Mouse (Mus musculus) left cerebral cortex, adult 2 months (tissue): ENCODE measurements around the gene Itgb4. TPM values are rescaled to one million over a fixed set of nuclear protein-coding genes. Genes with fewer than 3 reads are reported as not detected.

Experiments
- DNase-seq, 2 experiments: peaks; one replicate each; pipeline ENCODE4 v3.0.0; 2021 to 2022; ENCODE audit warnings: low spot score in 2 of 2, mixed read lengths in 1 of 2; ENCODE audit errors: extremely low spot score in 1 of 2
- H3K27ac ChIP-seq: fragments of 200-600 bp; 2 replicates; pipeline ENCODE4 v1.8.1; 2022
- H3K4me3 ChIP-seq: fragments of 200-600 bp; 2 replicates; pipeline ENCODE4 v1.8.1; 2022
- CTCF ChIP-seq: fragments of 200-600 bp; IDR thresholded peaks from 2 replicates; pipeline ENCODE4 v1.8.1; 2022; ENCODE audit warnings: antibody characterized with exemption, mild to moderate bottlenecking, moderate library complexity
- intact Hi-C: fragments of 180-260 bp; cut with DNase I; formaldehyde crosslinking; loops from one replicate; pipeline ENCODE4 v1.15.1; 2025
- total RNA-seq, 2 experiments: library from RNA; stranded (reverse); gene quantifications; 2 replicates each; pipeline ENCODE4 v1.2.3; 2021

Itgb4 gene
- total RNA-seq, 2 experiments from 2014 or later, result 5.1 to 5.7 TPM

DNA sequence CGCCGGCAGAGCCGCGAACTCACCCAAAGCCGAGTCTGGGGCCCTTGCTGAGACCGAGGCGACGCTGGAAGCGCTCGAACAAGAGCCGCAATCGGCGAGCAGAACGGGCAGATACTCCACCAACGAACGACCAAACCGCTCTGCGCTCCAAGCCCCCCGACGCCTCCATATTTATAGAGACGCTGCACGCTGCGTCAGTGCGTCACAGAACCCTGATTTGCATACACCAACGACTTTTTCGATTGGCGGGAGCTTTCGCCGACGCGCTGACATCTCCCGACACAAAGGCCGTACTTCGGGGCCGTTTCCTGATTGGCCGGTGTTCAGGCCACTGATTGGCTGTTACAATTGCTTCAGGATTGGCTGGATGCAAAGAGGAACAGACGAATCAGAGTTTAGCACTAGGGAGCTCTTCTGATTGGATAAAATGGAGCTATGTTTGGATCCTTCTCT, 49.9 kb downstream of the Itgb4 start:
- intact Hi-C loops, result loop anchor here (1.0 to 5.0 kb wide), 2 partner anchors 62 to 108 kb away; partner anchors contain the start of genes Trim65 and Wbp2
- TF ChIP-seq CTCF, result no peak
- Histone ChIP-seq H3K4me3 (peak overlapping the region; percentile 90), H3K27ac (peak overlapping the region; percentile 100)
- DNase-seq, result peak; percentile 92 to 96

DNA sequence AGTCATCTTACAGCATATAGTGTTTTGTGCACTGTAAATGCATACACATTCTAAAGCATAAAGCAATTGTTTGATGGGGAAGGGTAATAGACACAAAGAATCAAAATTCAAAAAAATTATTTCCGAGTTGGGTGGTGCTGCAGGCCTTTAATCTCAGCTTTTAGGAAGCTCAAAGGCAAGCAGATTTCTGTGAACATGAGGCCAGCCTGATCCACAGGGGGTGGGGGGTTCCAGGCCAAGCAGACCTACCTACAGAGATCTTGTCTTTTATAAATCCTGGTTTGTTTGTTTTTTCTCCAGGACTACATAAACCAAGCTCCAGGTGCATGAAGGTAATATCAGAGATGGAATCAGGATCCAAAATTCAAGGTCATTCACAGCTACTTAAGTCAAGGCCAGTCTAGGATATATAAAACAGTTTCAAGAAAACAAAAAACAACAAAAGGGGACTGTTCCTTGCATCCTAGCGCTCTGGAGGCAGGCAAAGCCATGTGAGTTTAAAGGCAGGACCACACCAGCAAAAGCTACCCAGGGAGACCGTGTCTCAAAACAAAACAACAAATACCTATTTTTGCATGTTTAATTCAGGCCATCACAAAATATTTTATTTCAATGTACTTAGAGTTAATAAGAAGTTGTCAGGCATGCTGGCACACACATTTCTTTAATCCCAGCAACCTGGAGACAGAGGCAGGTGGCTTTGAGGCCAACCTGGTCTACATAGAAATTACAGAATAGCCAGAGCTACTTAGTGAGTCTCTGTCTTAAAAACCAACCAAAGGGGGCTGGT, 50.7 kb downstream of the Itgb4 start:
- peak overlapping the region; percentile 63 for H3K27ac ChIP-seq
- no peak for DNase-seq
- no peak overlapping the region for H3K4me3 ChIP-seq
- no peak for TF ChIP-seq CTCF
- intact Hi-C loops, result no loop called here

DNA sequence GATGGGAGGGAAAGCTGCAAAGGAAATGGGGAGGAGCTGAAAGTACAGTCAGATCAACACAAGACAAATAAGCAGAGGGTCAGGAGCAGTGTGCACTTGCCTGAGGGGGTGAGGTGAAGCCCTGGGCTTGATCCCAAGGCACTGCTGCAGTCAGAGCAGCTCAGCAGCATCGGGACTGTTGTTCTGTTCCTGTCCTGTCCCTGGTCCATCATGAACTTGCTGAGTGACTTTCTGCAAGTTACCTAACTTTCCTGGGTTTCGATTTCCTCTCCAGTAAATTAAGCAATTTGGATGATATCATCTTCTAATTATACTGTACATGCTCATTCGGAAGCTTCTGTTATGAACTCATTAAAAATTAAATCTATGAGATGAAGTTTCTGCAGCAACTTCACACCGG, 53.2 kb downstream of the Itgb4 start, which contains the start of gene H3f3b:
Gene H3f3b (minus strand): TSS at position 207 of the 400 bp plus-strand sequence.
- no peak for DNase-seq
- no peak within 1 kb of the TSS for H3K4me3 ChIP-seq
- no peak within 1 kb of the TSS for H3K27ac ChIP-seq
- no peak for TF ChIP-seq CTCF
- intact Hi-C loops, result no loop called here

DNA sequence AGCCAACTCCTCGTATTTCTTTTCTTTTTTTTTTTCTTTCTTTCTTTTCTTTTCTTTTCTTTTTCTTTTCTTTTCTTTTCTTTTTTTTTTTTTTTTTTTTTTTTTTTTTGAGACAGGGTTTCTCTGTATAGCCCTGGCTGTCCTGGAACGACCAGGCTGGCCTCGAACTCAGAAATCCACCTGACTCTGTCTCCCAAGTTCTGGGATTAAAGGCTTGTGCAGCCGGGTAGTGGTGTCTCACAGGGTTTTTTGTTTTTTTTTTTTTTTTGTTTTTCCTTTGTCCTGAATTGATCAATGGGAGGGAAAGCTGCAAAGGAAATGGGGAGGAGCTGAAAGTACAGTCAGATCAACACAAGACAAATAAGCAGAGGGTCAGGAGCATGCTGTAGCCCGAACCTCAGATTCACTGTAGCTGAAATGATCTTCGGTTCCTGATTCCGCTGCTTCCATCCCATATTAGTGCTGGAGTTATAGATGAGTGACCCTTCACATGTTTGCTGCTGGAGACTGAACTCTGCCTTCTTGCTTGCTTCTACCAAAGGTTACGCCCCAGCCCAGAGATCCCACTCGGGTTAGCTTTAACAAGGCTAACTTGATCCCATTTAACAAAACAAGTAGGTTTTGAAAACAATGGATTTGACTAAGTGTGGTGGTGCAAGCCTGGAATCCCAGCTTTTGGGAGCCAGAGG, 53.8 kb downstream of the Itgb4 start:
- no peak overlapping the region for H3K4me3 ChIP-seq
- DNase-seq, result no peak
- H3K27ac ChIP-seq, result no peak overlapping the region
- intact Hi-C loops, result no loop called here
- TF ChIP-seq CTCF, result no peak

DNA sequence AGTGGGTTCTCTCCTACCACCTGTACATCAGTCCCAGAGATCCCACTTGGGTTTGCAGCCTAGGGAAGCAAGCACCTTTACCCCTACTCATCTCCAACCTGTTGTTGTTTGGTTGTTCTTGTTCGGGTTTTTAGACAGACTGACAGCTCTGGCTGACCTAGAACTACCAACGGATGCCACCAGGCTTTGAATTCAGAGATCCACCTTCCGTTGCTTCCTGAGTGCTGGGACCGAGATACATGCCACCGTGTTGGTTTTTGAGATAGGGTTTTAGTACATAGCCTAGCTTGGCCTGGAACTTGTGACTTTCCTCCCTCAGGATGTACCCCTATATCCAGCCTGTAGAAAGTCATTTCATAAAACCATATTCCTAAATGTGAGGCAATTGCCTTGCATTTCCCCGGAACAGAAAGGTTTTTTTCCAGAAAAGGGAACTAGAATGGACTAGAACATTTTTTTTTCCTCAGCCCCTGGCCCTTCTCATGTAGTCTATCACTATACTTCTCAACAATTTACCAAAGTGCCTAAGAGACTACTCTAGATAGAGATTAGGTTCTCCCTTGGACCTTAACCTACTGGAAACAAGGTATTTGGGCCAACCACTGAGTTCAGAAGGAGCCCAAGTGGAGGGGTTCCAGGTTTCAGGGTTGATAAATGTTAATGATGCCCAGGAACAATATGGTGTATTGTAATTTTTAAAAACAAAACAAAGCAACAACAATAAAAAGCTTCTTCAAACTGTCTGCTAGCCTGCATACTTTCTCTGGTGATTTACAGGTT, 54.8 kb downstream of the Itgb4 start:
- H3K4me3 ChIP-seq, result peak overlapping the region; percentile 72
- intact Hi-C loops, result no loop called here
- peak overlapping the region; percentile 100 for H3K27ac ChIP-seq
- no peak for DNase-seq
- TF ChIP-seq CTCF, result no peak

DNA sequence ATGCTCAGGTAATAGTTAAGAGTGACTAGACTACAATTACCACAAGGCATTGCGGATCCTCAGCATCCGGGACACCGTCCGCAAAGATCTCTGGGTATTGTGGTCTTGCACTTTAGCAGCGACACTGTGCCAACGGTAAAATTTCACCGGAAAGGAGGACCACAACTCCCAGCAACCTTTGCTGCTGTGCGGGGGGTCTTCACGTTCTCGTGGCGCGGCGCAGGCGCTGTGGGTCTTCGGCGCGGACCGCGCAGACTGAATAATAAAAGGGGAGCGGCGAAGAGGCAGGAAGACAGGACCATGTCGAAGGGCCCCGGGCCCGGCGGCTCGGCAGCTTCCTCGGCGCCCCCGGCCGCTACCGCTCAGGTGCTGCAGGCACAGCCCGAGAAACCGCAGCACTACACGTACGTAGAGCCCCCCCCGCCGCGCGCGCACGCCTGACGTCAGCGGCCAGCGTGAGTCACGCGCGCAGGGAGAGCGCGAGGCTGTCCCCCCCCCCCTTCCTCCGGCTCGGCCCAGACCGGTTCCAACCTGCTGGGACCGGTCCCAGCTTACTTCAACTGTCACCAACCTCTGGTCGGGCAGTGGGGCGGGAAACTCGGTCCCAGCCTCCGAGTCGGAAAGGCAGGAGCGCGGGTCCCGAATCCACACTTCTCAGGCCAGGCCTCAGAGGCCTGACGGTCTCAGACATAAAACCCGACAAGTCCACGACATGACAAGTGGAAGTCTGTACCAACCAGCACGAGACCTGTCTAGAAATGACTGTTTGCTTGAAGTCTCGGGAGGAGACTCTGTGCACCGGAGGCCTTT, 55.8 kb downstream of the Itgb4 start, which contains the start of gene Unk:
Gene Unk (plus strand): TSS at position 235 of the 810 bp plus-strand sequence.
- TF ChIP-seq CTCF, result no peak
- intact Hi-C loops, result loop anchor here (2.0 kb wide), 2 partner anchors 29 to 57 kb away; partner anchors contain the start of gene Wbp2
- Histone ChIP-seq H3K27ac (peak within 1 kb of the TSS; percentile 100), H3K4me3 (peak within 1 kb of the TSS; percentile 72)
- DNase-seq, result peak; percentile 96

DNA sequence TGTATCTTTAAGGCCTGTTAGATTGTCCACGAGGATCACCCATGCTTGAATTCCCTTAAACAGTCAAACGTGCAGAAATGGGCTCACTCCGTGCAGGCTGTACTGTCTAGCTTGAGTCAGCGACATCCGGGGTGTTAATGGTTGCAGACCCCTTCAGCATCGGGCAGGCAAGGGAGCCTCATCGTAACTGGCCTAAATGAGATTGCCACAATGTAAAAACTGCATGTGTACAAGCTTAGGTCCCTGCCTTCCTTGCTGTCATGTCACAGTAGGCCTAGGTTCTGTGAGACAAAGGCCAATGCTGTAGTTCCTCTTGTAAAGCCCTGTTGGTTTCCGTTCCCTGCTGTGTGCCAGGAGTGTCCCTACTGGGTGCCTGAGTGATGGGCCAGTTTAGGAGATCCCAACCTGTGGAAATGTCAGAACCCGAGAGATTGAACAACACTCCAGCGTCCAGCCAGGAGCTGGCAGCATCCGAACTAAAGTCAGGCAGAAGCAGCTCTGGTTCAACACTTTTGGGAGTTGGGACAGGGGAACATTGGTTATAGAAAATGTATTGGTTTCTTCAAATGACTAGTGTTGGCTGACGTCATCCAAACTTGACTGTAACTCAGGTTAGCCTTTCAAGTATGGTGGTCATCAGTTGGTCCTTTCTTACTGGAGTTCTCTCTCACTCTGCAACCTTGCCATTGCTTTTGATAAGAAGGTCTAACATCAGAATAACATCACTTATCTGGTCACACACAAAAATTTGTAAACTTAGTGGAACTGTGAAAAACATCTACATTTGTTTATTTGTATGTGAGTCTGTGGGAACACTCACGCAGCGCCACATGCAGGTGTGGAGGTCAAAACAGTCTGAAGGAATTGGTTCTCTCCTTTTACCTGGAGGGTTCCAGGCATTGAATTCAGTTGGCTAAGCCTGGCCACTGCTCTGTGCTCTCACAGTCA, 56.7 kb downstream of the Itgb4 start:
- intact Hi-C loops, result loop anchor here (2.0 kb wide), 2 partner anchors 28 to 56 kb away; partner anchors contain the start of gene Wbp2
- H3K27ac ChIP-seq, result peak overlapping the region; percentile 100
- DNase-seq, result no peak
- peak overlapping the region; percentile 72 for H3K4me3 ChIP-seq
- no peak for TF ChIP-seq CTCF

DNA sequence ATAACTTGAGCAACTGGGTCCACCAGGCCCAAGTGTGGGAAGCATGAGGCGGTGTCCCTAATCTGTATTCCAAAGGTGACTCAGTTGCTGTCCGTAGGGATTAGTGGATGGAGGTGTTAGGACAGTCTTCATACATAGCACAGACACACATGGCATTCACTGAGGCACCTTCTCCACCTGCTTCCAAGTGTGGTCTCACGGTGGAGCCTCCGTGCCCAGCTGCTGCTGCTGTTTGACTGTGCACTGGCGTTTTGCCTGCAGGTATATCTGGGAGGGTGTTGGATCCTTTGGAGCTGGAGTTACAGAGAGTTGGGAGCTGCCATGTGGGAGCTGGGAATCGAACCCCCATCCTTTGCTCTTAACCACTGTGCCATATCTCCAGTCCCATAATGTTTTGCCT, 60.1 kb downstream of the Itgb4 start:
- intact Hi-C loops, result no loop called here
- Histone ChIP-seq H3K4me3 (no peak overlapping the region), H3K27ac (no peak overlapping the region)
- DNase-seq, result no peak
- TF ChIP-seq CTCF, result no peak

DNA sequence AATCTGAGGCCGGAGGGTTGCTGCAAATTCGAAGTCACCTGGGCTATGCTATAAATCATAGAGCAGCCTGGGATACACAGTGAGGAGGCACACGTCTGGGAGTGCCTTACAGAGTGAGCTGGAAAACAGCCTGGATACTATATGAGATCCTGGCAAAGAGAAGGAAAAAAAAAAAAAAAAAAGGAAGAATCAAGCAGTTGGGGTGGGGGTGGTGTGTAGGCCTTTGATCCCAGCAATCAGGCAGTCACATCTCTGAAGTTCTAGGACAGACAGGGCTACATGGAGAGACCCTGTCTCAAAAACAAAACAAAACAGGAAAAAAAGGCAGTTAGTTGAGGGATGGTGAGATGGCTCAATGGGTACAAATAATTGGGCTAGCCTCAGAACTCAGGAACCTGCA, 62.2 kb downstream of the Itgb4 start:
- Histone ChIP-seq H3K4me3 (no peak overlapping the region), H3K27ac (no peak overlapping the region)
- intact Hi-C loops, result no loop called here
- TF ChIP-seq CTCF, result no peak
- no peak for DNase-seq

DNA sequence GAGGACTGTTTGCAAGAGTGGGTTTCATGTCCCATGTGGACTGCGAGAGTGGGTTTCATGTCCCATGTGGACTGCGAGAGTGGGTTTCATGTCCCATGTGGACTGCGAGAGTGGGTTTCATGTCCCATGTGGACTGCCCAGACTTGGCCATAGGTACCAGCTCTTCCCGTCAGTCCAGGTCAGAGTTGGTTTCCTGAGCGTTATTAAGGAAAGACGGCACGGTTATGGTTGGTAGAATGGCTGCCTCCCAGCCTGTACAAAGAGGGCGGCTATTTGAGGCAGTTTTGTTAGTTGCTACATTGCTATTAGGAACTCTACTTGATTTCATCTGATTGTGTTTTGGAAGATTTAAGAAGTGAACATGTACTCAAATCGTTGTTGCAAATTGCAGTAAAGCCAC, 63.3 kb downstream of the Itgb4 start:
- no peak for DNase-seq
- H3K4me3 ChIP-seq, result no peak overlapping the region
- TF ChIP-seq CTCF, result no peak
- H3K27ac ChIP-seq, result no peak overlapping the region
- intact Hi-C loops, result no loop called here
